Mouse (Mus musculus) kidney, postnatal 4 days (tissue): ENCODE results near the gene Neurl1a.

ENCODE experiments used
- DNase-seq, 2 experiments: peaks; one replicate each; pipeline ENCODE4 v3.0.0; 2021; ENCODE audit warnings: mixed read lengths in 2 of 2

The Neurl1a gene

GRCm38 (mm10) chr19:47248906-47249568 lies 70.4 kb downstream of the Neurl1a start:
- DNase-seq = no peak

GRCm38 (mm10) chr19:47250931-47251330 lies 72.3 kb downstream of the Neurl1a start:
- DNase-seq = no peak

GRCm38 (mm10) chr19:47253053-47253628 lies 74.5 kb downstream of the Neurl1a start:
- DNase-seq = peak; percentile 55 to 66

- no peak for DNase-seq
Measured at GRCm38 (mm10) chr19:47255036-47255435, 76.4 kb downstream of the Neurl1a start.

- no peak for DNase-seq
Measured at GRCm38 (mm10) chr19:47255919-47256318, 77.3 kb downstream of the Neurl1a start.

GRCm38 (mm10) chr19:47259581-47259980 lies 81.0 kb downstream of the Neurl1a start:
- DNase-seq = peak; percentile 59 to 68

GRCm38 (mm10) chr19:47261196-47261595 lies 82.6 kb downstream of the Neurl1a start:
- no peak for DNase-seq

GRCm38 (mm10) chr19:47263621-47264020 lies 85.0 kb downstream of the Neurl1a start:
- DNase-seq = no peak

GRCm38 (mm10) chr19:47264322-47265092 lies 85.9 kb downstream of the Neurl1a start:
- DNase-seq = peak; percentile 87 to 90

GRCm38 (mm10) chr19:47266070-47266801 lies 87.6 kb downstream of the Neurl1a start:
- DNase-seq = peak in 1 of 2 experiments; percentile 31

GRCm38 (mm10) chr19:47267066-47267465 lies 88.4 kb downstream of the Neurl1a start:
- no peak for DNase-seq

- DNase-seq = peak; percentile 43 to 62
Measured at GRCm38 (mm10) chr19:47269729-47270128, 91.1 kb downstream of the Neurl1a start.

GRCm38 (mm10) chr19:47270520-47270919 lies 91.9 kb downstream of the Neurl1a start:
- DNase-seq = no peak

- peak; percentile 67 to 75 for DNase-seq
Measured at GRCm38 (mm10) chr19:47276730-47277129, 98.1 kb downstream of the Neurl1a start.

- peak; percentile 67 to 75 for DNase-seq
Measured at GRCm38 (mm10) chr19:47279372-47279771, 100.8 kb downstream of the Neurl1a start.

GRCm38 (mm10) chr19:47279788-47280532 lies 101.3 kb downstream of the Neurl1a start:
- peak; percentile 62 to 74 for DNase-seq

- DNase-seq = peak; percentile 69 to 77
Measured at GRCm38 (mm10) chr19:47280894-47281293, 102.3 kb downstream of the Neurl1a start.

GRCm38 (mm10) chr19:47282050-47282454 lies 103.4 kb downstream of the Neurl1a start:
- peak; percentile 70 to 79 for DNase-seq

- DNase-seq = no peak
Measured at GRCm38 (mm10) chr19:47282688-47283215, 104.1 kb downstream of the Neurl1a start.

- DNase-seq = no peak
Measured at GRCm38 (mm10) chr19:47285581-47285980, 107.0 kb downstream of the Neurl1a start.

GRCm38 (mm10) chr19:47286886-47287450 lies 108.3 kb downstream of the Neurl1a start:
- DNase-seq = no peak
